Comparison of ENCODE assay signal across 12 mouse cellular contexts in genomic region chr9:15021156-15021555, GRCm38 (mm10).
"Had no signal": no experiment of that assay in that cellular context is flagged by ENCODE, and none has a peak within 500 bp of the region (broad histone marks: within the 10 kb centered on the region; RNA-seq: fewer than 3 reads in every experiment).

No protein-coding gene starts in this region.

- H3K9me3 ChIP-seq: limb, embryonic 12.5 days; midbrain, embryonic 15.5 days; neural tube, embryonic 13.5 days had no signal

- DNase-seq: kidney, postnatal 10 days; kidney, postnatal 4 days; lung, adult 2 months; lung, postnatal 36 days; retina, postnatal 1 day; right cerebral cortex, postnatal 4 days; spleen, adult 18-20 months; thymus, postnatal 36 days had no signal

- H3K4me3 ChIP-seq: layer of hippocampus, adult 2 months; limb, embryonic 12.5 days; midbrain, embryonic 15.5 days; neural tube, embryonic 13.5 days had no signal

- H3K4me1 ChIP-seq: limb, embryonic 12.5 days; midbrain, embryonic 15.5 days; neural tube, embryonic 13.5 days had no signal

- H3K9ac ChIP-seq: limb, embryonic 12.5 days; midbrain, embryonic 15.5 days; neural tube, embryonic 13.5 days had no signal

- H3K27ac ChIP-seq: layer of hippocampus, adult 2 months; limb, embryonic 12.5 days; midbrain, embryonic 15.5 days; neural tube, embryonic 13.5 days had no signal

- H3K27me3 ChIP-seq: limb, embryonic 12.5 days; midbrain, embryonic 15.5 days; neural tube, embryonic 13.5 days had no signal
